Mouse (Mus musculus) kidney, postnatal 0 days (tissue): Measurements from ENCODE around the gene Zc3h7a. TPM values are rescaled to one million over a fixed set of nuclear protein-coding genes. Genes with fewer than 3 reads are reported as not detected.

Experiments
- ATAC-seq: fragments of 200-750 bp; cut with Nextera tagmentation; replicated peaks from 2 replicates; pipeline ENCODE4 v1.8.0; 2017; ENCODE audit warnings: low read depth, moderate number of reproducible peaks, moderate TSS enrichment, moderate library complexity; ENCODE audit not compliant: low FRiP score
- DNase-seq: peaks from one replicate; pipeline ENCODE4 v3.0.0-alpha.2; 2016; ENCODE audit warnings: low spot score
- H3K27ac ChIP-seq: fragments of 300-500 bp; sonication (generic); 2 replicates; pipeline ENCODE4 v1.5.1; 2014; ENCODE audit warnings: mild to moderate bottlenecking
- H3K27me3 ChIP-seq: fragments of 300-500 bp; sonication (generic); 2 replicates; pipeline ENCODE4 v1.6.1; 2014; ENCODE audit warnings: low read length, mixed read lengths; ENCODE audit not compliant: insufficient read depth
- H3K36me3 ChIP-seq: fragments of 300-500 bp; sonication (generic); 2 replicates; pipeline ENCODE4 v1.6.1; 2014; ENCODE audit warnings: low read length, mixed read lengths; ENCODE audit not compliant: insufficient read depth
- H3K4me1 ChIP-seq: fragments of 300-500 bp; sonication (generic); replicated peaks from 2 replicates; pipeline ENCODE4 v1.6.1; 2014; ENCODE audit warnings: antibody characterized with exemption, low read length, mixed read lengths; ENCODE audit not compliant: insufficient read depth
- H3K4me2 ChIP-seq: fragments of 300-500 bp; sonication (generic); 2 replicates; pipeline ENCODE4 v1.6.1; 2014; ENCODE audit warnings: mild to moderate bottlenecking, low read length, moderate library complexity, mixed read lengths
- H3K4me3 ChIP-seq: fragments of 300-500 bp; sonication (generic); replicated peaks from 2 replicates; pipeline ENCODE4 v1.5.1; 2014; ENCODE audit warnings: low read depth, low read length
- H3K9ac ChIP-seq: fragments of 300-500 bp; sonication (generic); 2 replicates; pipeline ENCODE4 v1.6.1; 2014; ENCODE audit warnings: low read depth, low read length
- H3K9me3 ChIP-seq: fragments of 300-500 bp; sonication (generic); replicated peaks from 2 replicates; pipeline ENCODE4 v1.6.1; 2016; ENCODE audit warnings: low read length, inconsistent platforms, mixed read lengths
- CTCF ChIP-seq: IDR thresholded peaks from 2 replicates; pipeline ENCODE4 v1.5.1; 2016; ENCODE audit warnings: antibody characterized with exemption, low read depth, mild to moderate bottlenecking, moderate library complexity
- WGBS: fragments of 180-500 bp; shearing (Covaris S2); extraction: QIAGEN DNeasy Blood & Tissue Kit; methylation state at CpG from one replicate; pipeline ENCODE4 v1.1.7; 2014; 5-methylcytosine and 5-hydroxymethylcytosine counted together
- polyA plus RNA-seq: library from polyadenylated mRNA; unstranded; fragments of >200 nt; fragmentation: Nextera tagmentation; extraction: Ambion mirVana; gene quantifications from 2 replicates; pipeline ENCODE4 v1.2.1, GENCODE M21; 2015

Gene Zc3h7a
- 45.0 and 50.7 TPM in 2 replicates for polyA plus RNA-seq

DNA sequence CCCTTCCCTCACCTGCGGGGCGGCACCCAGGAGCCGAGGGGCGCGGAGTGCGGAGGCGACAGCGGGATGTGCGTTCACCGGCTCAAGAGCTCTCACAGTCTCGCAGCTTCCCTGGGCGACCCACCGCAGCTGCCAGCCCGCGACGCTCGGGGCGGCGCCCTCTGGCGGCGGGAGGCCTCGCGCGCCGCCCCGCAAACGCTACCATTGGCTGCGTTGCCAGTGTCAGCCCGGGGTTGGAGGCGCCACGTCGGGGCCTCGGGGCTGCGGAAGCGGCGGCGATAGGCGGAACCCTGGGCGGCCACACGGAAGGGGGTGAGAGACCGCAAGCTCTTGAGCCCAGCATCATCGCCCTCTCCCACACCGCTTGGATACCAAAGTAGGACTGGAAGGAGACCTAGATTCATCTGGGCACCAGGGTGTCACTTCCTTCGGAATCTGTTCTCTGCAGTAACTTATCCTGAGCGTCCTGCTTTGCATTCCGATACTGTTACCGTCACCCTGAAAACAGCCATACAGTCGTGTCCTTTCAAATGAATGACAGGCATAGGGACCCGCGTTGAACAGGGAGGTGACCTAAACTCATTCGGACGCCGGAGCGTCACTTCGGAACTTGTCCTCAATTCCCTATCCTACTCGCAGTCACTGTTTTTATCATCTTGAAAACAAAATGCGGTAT lies at the start of gene Zc3h7a:
Gene Zc3h7a, minus strand, starts transcription at position 186 of the 676 bp plus-strand sequence.
- Histone ChIP-seq H3K4me1 (0 out of 2 replicates have a peak, but pooled peaks cover 8% of the 10 kb centered on the region), H3K9ac (peak within 1 kb of the TSS; percentile 75), H3K36me3 (no peaks in the 10 kb centered on the region), H3K4me3 (peak within 1 kb of the TSS; percentile 80), H3K27me3 (no peaks in the 10 kb centered on the region), H3K4me2 (peak within 1 kb of the TSS; percentile 82), H3K27ac (peak within 1 kb of the TSS; percentile 87), H3K9me3 (no peaks in the 10 kb centered on the region)
- ATAC-seq (peak; percentile 90), DNase-seq (peak; percentile 94)
- WGBS = under 1% methylated on average over 52 of the region's 57 CpGs
- TF ChIP-seq CTCF = peak; percentile 75

DNA sequence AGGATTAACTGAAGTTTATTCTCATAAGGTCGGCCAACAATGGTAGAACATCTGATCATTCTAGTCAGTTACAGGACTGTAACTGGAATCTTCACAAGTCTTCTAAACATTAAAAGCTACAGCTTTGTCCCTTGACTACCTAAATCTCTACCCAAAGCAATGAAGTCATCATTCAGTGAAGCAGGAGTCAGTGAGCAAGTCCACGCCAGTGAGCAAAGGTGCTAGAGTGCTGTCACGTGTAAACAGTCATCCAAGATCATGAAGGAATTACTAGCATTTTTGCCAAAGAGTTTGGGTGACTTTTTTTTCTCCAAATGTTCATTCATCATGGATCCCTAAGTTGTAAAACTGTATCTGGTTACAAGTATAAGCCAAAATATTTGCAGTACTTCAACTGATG lies 41.6 kb upstream of the Zc3h7a start:
- no peaks in the 10 kb centered on the region for H3K27me3 ChIP-seq
- H3K27ac ChIP-seq = no peak overlapping the region
- H3K9me3 ChIP-seq = no peaks in the 10 kb centered on the region
- ATAC-seq (no peak), DNase-seq (no peak)
- no peak overlapping the region for H3K4me3 ChIP-seq
- H3K4me1 ChIP-seq = no peaks in the 10 kb centered on the region
- no peak for TF ChIP-seq CTCF
- peaks cover 24% of the 10 kb centered on the region for H3K36me3 ChIP-seq
- H3K4me2 ChIP-seq = no peak overlapping the region
- H3K9ac ChIP-seq = no peak overlapping the region
- WGBS = 81% methylated on average over 3 of the region's 3 CpGs

DNA sequence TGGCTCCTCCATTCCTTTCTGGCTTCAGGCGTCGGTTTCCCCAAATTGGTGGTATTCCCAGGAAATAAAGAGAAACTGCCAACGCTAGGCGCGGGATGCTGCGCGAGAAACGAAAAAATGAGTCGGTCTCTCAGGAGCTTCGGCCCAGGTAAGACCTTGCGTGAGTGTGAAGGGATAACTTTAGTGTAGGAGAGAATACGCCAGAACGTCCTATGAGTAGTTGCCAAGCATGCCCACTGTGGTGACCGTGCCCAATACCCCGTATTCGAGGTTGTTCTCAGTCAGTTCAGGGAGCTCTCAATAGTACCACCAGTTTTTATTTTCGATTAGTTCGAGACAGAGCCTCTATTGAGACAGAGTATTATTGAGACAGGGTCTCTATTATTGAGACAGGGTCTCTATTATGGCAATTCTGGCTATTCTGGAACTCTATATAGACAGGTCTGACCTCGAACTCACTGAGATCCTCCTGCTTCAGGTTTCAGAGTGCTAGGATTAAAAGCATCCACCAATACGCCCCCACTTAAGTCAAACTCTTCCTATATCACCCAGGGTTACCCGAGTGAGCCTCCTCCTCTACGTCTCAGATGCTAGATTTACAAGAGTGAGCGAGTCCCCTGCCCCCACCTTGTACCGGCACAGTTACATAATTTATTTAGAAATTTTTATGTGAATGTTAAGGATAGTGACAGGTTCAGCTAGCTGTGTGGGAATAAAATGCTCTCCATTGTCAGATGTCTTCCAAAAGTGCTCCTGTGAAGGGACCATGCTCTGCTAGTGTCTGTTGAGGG lies 27.6 kb upstream of the Zc3h7a start:
- WGBS = 3% methylated on average over 24 of the region's 24 CpGs
- Histone ChIP-seq H3K9me3 (no peaks in the 10 kb centered on the region), H3K4me3 (peak overlapping the region; percentile 62), H3K4me1 (peaks cover 14% of the 10 kb centered on the region; the same call in 1 of the 2 replicates), H3K27me3 (no peaks in the 10 kb centered on the region), H3K36me3 (peaks cover 14% of the 10 kb centered on the region; the same call in 1 of the 2 replicates), H3K4me2 (peak overlapping the region; percentile 93), H3K9ac (peak overlapping the region; percentile 74), H3K27ac (peak overlapping the region; percentile 82; the same call in 1 of the 2 replicates)
- 0 out of 2 replicates have a peak, but pooled peaks have one; percentile 38 for ATAC-seq
- no peak for TF ChIP-seq CTCF
- no peak for DNase-seq

DNA sequence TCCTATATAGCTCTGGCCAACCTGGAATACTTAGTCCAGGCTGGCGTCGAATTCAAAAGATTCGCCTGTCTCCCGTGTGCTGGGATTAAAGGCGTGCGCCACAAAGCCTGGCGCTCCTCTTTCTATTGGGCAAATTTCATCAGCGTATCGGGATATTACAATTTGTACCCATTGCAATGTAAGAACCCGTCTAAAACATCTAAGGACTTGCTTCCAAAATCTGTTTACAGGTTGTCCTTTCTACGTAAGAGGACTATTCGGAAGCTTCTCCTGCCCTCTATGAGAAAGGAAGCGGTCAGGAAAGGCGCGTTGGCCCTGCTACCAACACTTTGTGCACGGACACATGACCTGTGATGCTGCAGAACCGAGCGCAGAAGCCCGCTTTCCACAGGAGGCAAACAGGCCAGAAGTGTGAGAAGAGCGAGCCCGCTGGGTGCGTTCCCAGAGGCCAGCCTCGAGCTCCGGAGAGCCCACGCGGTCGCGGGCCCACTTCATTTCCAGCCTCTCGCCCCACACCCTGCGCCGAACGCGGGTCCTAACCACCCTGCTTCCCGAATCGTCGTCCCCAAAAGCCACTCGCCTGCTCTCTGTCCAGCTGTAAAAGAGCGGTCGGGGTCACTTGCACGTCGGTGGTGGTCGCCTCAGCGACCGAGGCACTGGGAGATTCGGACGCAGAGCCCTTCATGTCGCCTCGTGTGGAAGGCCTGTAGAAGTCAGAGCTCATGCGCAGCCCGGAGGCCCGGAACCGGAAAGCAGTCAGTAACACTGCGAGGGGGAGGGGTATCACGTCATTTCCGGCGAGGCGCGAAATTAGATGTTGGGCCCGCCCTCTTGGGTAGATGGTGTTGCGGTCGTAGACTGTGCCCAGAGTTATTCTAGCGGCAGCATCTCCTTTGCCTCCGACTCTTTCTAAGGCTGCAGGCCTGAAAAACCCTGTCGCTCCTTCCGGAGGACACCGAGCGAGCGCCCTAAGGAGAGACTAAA lies 26.7 kb upstream of the Zc3h7a start, which contains the start of gene Rsl1d1:
Gene Rsl1d1, minus strand, starts transcription at position 761 of the 984 bp plus-strand sequence.
- Histone ChIP-seq H3K27me3 (no peaks in the 10 kb centered on the region), H3K9ac (peak within 1 kb of the TSS; percentile 74), H3K4me2 (peak within 1 kb of the TSS; percentile 93), H3K27ac (peak within 1 kb of the TSS; percentile 82), H3K36me3 (peaks cover 23% of the 10 kb centered on the region), H3K4me1 (peaks cover 14% of the 10 kb centered on the region; the same call in 1 of the 2 replicates), H3K4me3 (peak within 1 kb of the TSS; percentile 62), H3K9me3 (no peaks in the 10 kb centered on the region)
- under 1% methylated on average over 68 of the region's 68 CpGs for WGBS
- TF ChIP-seq CTCF = no peak
- peak; percentile 98 for DNase-seq
- ATAC-seq = peak; percentile 98

DNA sequence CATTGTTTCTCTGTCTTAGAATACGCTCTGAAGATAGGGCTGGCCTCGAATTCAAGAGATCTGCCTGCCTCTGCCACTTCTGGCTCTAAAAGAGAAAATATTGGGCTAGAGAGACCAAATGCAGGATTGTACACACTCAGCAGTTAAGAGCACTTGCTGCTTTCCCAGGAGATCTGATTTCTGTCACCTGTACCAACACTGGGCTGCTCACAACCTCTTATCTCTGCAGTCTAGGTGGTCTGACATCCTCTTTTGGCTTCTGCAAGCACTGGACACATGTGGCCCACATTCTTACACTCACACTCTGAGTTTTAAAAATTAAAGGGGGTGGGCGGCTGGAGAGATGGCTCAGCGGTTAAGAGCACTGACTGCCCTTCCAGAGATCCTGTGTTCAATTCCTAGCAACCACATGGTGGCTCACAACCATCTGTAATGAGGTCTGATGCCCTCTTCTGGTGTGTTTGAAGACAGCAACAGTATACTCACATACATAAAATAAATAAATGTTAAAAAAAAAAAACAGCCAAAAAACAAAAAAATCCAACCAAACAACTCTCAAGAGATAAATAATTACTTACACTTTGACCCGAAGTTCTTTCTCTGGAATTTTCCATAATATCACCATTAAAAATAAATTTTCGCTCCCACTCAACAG lies 25.7 kb upstream of the Zc3h7a start:
- Histone ChIP-seq H3K27ac (no peak overlapping the region), H3K9ac (peak overlapping the region; percentile 74; the same call in 1 of the 2 replicates), H3K9me3 (no peaks in the 10 kb centered on the region), H3K36me3 (peaks cover 32% of the 10 kb centered on the region), H3K27me3 (no peaks in the 10 kb centered on the region), H3K4me1 (peaks cover 14% of the 10 kb centered on the region; the same call in 1 of the 2 replicates), H3K4me2 (peak overlapping the region; percentile 93), H3K4me3 (peak overlapping the region; percentile 62)
- DNase-seq = no peak
- WGBS = 73% methylated on average over 6 of the region's 6 CpGs
- ATAC-seq = no peak
- TF ChIP-seq CTCF = peak; percentile 45
